Mouse (Mus musculus): ENCODE data around the gene Nupr1l.
"Not testable (repeated sequence)": the region's sequence is repeated elsewhere in the genome, so short reads cannot be mapped to it uniquely, and the experiment has no call there.

Nupr1l gene

DNA sequence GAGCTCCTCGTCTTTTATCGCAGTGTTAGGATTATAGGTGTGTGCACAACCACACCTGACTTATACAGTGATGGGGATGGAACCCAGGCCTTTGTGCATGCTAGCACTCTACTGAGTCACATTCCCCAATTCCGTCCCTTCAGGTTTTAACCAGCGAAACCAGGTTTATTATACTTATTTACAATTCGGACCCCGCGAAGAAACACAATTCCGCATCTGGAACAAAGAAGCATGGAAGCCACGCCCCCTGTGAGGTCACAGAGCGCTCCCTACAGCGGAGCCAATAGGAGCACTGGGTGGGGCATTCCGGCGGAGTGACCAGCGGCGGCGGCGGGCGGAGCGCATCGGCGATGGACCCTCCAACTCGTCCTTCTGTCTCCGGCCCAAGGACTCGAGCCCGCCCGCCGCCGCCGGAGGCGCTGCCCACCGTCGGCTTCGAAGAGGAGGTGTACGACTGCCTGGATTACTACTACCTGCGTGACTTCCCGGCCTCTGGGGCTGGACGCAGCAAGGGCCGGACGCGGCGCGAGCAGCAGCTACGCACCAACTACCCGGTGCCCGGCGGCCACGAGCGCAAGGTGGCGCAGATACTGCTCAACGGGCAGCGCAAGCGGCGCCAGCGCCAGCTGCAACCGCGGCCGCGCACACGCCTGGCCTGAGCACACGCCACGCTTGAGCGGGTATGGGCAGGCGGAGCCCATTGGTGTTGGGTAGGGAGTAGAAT is at the start of gene Nupr1l:
Gene Nupr1l (plus strand): TSS at position 299 of the 724 bp plus-strand sequence.
- DNase-seq = peak; percentile 88

DNA sequence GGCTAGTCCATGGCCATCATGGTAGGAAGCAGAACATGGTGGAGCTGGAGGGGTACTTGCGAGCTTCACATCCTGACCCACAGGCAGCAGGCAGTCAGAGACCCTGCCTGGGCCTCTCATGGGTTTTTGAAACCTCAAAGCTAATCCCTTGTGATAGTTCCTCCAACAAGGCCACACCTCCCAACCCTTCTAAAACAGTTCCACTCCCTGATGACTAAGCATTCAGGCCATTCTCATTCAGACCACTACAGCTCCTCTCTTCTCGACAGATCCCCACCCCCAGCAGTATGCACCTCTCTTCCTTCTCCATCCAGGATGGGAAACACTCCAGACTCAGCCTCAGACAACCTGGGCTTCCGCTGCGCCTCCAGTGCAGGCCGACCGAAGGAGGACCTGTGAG is 46.0 kb upstream of the Nupr1l start:
- no peak for DNase-seq

DNA sequence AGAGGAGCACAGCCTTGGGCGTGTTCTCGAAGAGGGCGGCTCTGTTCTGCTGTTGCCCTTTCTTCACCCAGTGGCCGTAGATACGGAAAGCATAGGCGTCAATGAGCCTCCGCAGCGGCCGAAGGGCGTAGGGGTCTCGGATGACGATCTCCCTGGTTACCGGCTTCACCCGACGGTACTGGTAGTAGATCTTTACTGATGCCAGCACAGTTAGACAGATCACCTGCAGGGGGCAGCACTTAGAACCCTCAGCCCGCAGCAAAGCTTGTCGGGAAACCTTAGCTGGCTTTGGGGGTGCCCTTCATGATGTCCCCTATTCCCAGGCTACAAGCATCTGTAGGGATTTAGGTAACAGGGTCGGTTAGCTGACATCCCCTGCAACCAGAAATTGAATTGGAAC is 43.9 kb upstream of the Nupr1l start:
- peak; percentile 77 for DNase-seq

DNA sequence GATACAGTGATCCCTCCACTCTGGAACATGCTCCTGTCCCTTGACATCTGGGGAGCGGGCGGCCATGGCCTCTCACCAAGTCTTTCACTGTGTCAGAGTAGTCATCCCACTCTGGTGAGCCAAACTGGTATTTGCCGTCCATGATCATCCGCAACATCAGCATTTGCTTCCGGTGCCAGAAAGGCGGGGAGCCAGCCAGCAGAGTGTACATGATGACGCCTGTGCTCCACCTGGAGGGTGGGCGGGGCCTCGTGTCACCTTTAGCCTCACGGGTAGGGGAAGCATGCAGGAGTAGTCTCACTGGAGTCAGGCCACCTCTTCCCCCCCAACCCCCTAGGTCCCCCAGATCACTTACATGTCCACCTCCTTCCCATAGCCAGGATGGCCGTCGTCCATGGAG is 42.5 kb upstream of the Nupr1l start:
- DNase-seq = no peak

DNA sequence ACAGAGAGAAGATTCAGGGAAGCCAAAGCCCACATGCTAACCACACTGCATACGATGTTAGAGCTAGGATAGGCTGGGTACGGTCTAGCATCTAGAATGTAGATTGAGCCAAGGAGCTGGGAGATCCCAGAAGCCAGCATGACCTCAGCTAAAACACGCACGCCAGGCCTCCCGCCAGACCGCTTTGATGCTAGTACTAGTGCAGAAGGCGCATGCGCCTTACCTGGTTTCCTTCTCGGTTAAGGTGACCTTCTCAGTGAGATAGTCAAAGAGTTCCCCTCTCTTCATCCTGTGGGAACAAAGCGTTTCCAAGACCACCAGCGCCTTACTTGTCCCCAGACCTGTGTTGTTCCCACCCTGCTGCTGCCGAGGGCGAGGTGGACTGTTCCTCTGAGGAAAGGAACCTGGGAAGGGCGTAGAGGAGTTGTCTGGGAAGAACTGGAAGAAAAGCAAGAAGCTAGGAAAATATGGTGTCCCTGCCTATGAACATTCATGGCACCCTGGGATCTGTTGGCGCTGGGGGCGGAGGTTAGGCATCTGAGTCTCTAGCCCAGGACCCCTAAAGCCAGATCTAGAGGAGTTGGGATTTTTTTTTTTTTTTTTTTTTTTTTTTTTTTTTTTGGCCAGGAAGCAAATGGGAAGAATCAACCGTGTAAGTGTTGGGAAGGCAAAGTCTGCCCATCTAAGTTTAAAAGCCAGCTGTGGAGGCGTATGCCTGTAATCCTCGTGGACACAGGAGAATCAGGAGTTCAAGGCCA is 38.9 kb upstream of the Nupr1l start:
- no peak for DNase-seq

DNA sequence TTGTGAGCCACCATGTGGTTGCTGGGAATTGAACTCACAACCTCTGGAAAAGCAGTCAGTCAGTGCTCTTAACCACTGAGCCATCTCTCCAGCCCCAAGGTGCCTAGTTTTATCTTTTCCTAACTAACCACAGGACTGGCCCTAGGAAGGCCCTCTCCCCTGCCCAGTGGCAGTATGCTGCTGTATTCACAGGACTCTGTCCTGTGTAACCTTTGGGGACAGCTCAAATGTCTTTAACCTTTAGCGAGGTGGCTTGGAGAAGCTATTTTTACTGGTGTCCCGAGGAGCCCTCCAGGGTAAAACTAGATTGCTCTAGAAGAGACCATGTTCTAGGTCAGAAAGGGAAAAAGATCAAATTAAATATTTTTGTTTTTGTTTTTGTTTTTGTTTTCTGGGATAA is 37.1 kb upstream of the Nupr1l start:
- no peak for DNase-seq

DNA sequence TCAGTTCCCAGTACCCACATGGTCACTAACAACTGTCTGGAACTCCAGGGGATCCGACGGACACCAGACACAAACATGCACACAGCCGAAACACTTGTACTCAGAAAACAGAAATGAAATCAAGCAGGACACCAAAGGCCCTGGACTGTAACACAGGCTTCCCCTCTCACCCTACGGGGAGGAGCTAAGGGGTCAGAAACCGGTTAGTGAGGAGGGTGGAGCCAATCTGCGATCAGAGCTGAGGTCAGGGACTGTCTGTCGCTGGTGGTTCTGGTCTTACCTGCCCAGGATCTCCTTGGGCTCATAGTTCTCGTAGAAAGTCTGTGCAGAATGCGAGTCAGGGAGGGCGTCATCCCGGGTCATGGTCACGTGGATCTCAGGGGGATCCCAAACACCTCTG is 34.4 kb upstream of the Nupr1l start:
- no peak for DNase-seq

DNA sequence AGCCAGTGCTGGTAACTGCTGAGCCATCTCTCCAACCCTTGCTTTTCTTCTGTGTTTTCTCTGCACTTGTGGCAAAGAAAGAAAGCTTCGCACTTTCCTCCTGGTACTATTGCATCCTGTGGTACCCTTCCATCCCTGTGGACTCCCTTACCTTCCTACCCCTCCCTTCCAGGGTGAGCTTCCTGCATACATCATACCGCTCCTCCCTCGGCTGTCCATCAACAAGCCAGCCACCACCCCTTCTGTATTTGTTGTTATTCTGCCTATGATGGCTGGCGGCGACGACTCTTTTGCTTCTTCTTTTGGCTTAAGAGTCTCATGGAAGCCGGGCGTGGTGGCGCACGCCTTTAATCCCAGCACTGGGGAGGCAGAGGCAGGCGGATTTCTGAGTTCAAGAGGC is 33.2 kb upstream of the Nupr1l start:
- no peak for DNase-seq

DNA sequence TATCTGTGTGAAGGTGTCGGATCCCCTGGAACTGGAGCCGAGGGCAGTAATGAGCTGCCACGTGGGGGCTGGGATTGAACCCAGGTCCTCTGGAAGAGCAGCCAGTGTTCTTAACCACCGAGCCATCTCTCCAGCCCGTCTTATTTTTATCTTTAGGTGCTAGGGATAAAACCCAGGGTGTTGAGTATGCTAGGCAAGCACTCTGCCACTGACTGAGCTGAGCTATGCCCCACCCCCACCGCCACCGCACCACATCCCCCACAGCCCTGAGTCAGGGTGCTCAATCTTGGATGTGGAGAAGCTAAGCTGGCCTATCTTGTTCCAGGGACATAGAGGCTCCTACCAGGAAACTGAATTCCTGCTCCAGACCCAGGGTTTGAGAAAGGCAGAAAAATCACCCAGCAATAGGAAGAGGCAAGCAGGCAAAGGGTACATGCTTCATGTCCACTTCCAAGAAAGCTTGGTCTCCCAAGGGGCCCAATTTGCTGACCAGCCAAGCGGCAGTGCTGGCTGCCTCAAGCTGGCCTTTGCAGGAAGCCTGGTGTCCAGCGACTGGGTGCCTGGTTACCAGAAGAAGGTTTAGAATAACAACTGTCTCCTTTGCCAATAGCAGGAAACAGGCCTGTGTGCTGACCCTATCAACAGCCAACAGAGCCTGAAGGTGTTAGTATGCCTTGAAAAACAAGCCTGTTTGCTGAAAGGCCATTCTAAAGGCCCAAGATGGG is 30.4 kb upstream of the Nupr1l start:
- DNase-seq = no peak

DNA sequence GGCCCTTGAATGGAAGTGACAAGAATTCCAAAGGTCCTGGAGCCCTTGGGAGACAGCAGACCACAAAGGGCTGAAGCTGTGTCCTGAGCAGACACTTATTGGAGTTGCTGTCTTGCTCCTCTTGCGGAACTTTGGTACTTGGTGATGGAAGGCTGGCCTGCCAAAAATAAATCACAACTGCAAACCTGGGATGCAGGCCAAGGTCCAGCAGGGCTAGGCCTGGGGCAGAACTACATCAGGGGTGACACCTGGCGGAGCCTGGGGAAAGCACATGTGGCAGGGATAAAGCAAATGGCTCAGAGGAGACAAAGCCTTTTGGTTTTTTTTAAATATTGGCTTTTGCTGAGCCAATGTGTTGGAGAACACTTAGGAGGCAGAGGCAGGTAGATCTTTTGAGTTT is 29.4 kb upstream of the Nupr1l start:
- DNase-seq = no peak

DNA sequence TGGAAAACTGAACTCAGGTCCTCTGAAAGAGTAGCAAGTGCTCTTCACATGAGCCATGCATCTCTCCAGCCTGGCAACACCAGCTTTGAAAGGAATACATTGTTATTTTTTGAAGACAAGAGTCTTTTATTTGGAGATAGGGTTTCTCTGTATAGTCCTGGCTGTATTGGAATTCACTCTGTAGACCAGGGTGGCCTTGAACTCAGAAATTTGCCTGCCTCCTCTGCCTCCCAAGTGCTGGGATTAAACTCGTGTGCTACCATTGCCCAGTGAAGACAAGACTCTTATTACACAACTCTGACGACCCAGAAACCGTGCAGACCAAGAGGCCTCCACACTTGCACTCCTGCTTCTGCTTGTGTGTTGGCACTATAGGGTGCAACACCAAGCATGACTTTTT is 28.5 kb upstream of the Nupr1l start:
- no peak for DNase-seq

DNA sequence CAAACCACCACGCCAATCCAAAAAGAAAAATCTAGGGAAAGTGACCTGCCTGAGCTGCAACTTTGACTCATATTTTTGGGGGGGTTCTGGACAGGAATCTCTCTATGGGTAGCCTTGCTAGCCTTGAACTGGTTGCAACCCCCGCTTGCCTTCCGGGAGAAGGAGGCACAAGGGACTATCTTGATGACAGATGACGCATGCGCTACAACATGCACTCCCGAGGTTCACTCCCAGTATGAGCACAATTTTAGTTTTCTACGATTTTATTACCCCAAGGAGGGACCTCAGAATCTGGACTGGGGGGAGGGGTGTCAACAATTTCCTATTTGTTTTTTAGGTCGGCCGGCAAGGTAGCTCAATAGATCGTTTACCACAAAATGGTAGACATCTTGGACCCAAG is 22.1 kb upstream of the Nupr1l start:
- no peak for DNase-seq

DNA sequence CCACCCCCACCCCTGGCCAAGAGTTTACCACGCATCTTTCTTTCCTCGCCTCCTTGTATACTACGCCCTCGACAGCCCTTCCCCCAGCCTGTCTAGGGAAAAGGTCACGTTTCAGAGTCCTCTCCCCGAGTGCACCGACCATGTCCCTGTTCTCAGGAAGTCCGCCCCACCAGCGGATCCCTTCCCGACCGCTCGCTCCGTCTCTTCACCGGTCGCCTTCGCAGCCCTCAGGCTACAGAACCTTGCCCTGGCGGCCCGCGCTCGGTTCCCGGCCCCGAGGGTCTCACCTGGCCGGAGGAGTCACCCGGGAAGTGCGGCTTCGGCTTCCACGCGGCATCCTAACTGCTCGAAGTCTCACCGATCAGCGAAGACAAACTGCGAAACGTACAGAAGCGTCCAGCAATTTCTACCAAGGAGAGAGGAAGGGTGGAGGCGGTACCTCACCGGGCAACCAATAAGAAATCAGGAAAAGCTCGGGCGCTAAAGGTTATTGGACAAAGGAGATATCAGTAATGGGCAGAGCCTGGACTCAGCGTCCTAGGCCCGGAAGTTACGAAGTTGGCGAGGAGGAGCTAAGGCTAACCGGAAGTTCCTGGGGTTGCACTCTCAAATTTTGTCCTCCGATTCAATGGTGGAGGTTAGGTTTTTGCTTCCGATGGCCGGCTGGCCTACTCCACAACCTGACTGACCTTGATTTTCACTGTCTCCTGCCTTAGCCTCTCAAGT is 21.3 kb upstream of the Nupr1l start, which contains the start of gene Chchd2:
Gene Chchd2 (minus strand): TSS at position 560 of the 726 bp plus-strand sequence.
- peak; percentile 82 for DNase-seq

DNA sequence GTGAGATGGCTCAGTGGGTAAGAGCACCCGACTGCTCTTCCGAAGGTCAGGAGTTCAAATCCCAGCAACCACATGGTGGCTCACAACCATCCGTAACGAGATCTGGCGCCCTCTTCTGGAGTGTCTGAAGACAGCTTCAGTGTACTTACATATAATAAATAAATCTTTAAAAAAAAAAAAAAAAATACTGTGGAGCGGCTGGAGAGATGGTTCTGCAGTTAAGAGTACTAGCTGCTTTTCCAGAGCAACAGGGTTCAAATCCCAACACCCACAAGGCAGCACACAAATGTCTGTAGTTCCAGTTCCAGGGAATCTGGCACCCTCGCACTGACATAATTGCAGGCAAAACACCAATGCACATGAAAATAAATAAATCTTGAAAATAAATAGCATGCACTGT is 17.9 kb upstream of the Nupr1l start:
- not testable (repeated sequence) for DNase-seq

DNA sequence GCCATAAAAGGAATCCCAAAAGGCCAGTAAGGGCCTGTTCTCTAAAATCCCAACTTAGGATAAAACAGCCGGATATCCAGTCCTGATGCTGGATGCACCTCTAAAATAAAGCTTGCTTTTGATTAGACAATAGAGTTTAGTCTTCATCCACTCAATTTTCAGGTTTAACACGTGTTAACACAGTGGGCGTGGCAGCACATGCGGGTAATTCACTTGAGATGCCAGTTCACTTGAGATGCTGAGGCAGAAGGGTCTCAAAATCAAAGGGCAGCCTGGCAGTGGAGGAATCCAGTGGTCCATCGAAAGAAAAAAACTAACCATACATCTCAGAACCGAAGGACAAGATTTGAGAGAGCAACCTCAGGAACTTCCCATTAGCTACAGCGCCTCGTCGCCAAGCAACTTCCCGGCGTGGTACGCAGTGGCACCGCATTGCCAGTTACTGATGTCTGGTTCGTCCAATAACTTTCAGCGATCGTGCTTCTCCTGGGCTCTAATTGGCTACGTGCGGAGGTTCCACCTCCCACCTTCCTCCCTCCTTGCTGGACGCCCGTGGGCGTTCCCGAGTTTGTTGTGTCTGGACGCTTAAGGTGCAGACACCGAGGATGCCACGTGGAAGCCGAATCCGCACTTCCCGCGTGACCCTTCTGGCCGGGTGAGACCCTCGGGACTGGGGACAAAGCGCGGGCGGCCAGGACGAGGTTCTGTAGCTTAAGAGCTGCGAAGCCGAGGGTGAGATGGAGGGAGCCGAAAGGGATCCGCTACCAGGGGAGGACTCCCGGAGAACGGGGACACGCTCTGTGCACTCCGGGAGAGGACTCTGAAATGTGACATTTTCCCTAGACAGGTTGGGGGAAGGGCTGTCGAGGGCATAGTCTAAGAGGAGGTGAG is 12.9 kb upstream of the Nupr1l start, which contains the start of gene Zbed5:
Gene Zbed5 (plus strand): TSS at position 526 of the 891 bp plus-strand sequence.
- DNase-seq = peak; percentile 79

DNA sequence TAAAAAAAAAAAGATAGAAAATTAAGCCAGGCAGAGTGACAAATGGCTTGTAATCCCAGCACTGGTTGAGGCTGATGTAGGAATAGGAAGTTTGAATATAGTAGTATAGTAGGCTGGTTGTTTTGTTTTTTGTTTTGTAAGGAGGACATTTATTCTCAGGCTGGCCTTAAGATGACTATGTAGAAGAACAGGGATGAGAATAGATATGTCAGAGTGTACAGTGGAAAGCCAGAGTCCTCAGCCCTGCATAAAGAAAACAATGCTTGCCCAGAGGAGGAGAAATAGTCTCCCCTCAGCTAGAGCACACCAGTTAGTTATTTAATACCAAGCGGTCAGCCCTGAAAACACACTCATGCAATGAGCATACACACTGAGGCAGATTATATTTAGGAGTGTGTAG is 9.9 kb upstream of the Nupr1l start, which contains the start of gene Phkg1:
Gene Phkg1 (minus strand): TSS at position 101 of the 400 bp plus-strand sequence.
- no peak for DNase-seq

DNA sequence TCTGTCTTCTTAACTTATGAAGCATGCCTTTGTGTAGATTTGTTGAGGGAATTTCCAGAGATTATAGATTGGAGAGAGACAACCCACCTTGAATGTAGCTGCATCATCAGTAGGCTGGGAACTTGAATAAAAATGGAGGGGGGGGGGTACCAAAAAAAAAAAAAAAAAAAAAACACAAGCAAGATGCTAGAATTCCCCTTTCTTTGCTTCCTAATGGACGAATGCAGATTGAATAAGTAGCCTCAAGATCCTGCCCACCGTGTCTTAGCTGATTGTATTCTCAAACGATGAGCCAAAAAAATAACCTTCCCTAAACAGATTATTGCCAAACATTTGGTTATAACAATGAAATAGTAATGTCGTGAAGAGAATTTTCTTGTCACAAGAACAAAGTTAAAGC is 565 bp upstream of the Nupr1l start:
- DNase-seq = no peak

DNA sequence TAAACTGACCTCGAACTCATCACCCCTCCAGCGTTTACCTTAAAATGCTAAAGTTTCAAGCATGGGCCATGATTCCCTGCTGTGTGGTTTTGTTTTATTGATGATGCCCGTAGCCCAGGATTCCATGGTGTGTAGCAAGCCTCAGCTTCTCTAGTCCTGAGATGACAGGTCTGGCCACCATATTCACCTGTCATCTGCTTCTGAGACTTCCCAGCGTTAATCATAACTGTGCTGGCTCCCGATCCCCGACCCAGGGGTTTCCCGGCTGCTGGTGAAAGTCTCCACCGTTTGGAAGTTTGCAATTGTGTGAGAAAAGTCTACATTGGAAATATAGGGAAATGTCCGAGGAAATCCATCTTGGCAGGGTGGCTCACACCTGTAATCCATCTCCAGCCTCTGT is 807 bp downstream of the Nupr1l start:
- no peak for DNase-seq

DNA sequence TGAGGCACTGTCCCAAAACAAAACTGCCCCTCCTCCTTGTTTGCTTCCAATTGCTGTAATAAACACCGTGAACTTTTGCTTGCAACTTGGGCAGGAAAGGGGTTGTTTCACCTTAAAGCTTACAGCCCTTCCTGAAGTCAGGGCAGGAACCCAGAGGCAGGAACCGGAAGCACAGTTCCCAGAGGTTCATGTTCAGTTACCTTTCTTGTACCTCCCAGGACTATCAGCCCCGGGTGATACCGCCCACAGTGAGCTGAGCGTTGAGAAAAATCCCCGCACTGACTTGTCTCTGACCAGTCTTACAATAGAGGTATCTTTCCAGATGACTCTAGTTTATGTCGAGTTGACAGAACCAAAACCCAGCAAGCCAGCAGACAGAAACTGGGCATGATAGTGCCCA is 1.3 kb downstream of the Nupr1l start:
- no peak for DNase-seq

DNA sequence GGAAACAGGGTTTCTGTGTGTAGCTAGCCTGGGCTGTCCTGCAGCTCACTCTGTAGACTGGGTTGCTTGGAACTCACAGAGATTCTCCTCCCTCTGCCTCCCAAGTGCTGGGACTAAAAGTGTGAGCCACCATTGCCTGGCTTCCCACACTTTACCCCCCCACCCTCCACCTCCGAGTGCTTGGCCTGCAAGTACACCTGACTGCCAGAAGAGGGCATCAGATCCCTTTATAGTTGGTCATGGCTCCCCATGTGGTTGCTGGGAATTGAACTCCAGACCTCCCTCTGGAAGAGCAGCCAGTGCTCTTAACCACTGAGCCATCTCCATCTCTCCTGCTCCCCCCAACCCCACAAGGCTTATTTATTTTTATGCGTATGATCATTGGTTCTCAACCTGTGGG is 5.7 kb downstream of the Nupr1l start:
- DNase-seq = peak; percentile 48

DNA sequence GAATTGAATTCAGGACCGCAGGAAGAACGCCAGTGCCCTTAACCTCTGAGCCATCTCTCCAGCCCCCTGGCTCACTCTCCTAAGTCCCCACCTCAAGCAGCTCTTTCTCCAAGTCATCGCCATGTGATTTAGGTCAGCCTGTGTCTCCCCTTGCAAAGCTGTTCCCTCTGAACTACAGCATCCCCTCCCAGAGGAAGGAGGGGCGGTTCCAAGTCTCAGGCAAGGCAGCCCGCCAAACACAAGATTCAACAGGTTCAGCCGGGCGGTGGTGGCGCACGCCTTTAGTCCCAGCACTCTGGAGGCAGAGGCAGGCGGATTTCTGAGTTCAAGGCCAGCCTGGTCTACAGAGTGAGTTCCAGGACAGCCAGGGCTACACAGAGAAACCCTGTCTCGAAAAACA is 7.2 kb downstream of the Nupr1l start:
- not testable (repeated sequence) for DNase-seq

Data from thymus, postnatal 4 days (tissue).